Mouse (Mus musculus) midbrain, embryonic 11.5 days (tissue): ENCODE data around the gene Aym1. TPM values are rescaled to one million over a fixed set of nuclear protein-coding genes. Genes with fewer than 3 reads are reported as not detected.
A peak's percentile ranks its signal among the peaks of the same experiment; 100 is the strongest.

Experiments used
- ATAC-seq: fragments of 200-750 bp; cut with Nextera tagmentation; 2 replicates; pipeline ENCODE4 v1.8.0; 2017; ENCODE audit warnings: moderate TSS enrichment, moderate library complexity; ENCODE audit not compliant: low FRiP score
- DNase-seq: peaks from one replicate; pipeline ENCODE4 v3.0.0; 2015; ENCODE audit warnings: low spot score; ENCODE audit errors: missing footprints
- H3K27ac ChIP-seq: fragments of 300-500 bp; sonication (generic); 2 replicates; pipeline ENCODE4 v1.5.1; 2014; ENCODE audit warnings: low read depth, low read length
- H3K27me3 ChIP-seq: fragments of 300-500 bp; sonication (generic); 2 replicates; pipeline ENCODE4 v1.6.1; 2014; ENCODE audit warnings: mild to moderate bottlenecking, low read length, moderate library complexity, mixed read lengths; ENCODE audit not compliant: control insufficient read depth, insufficient read depth
- H3K36me3 ChIP-seq: fragments of 300-500 bp; sonication (generic); 2 replicates; pipeline ENCODE4 v1.6.1; 2014; ENCODE audit warnings: mild to moderate bottlenecking, low read length, moderate library complexity, mixed read lengths; ENCODE audit not compliant: control insufficient read depth, insufficient read depth
- H3K4me1 ChIP-seq: fragments of 300-500 bp; sonication (generic); 2 replicates; pipeline ENCODE4 v1.6.1; 2014; ENCODE audit warnings: low read length; ENCODE audit not compliant: control insufficient read depth, insufficient read depth
- H3K4me2 ChIP-seq: fragments of 300-500 bp; sonication (generic); 2 replicates; pipeline ENCODE4 v1.6.1; 2014; ENCODE audit warnings: mild to moderate bottlenecking, moderate library complexity
- H3K4me3 ChIP-seq: fragments of 300-500 bp; sonication (generic); 2 replicates; pipeline ENCODE4 v1.5.1; 2014; ENCODE audit warnings: low read depth, low read length
- H3K9ac ChIP-seq: fragments of 300-500 bp; sonication (generic); 2 replicates; pipeline ENCODE4 v1.6.1; 2014; ENCODE audit warnings: low read length
- H3K9me3 ChIP-seq: fragments of 300-500 bp; sonication (generic); 2 replicates; pipeline ENCODE4 v1.6.1; 2016; ENCODE audit warnings: low read length; ENCODE audit not compliant: control insufficient read depth
- WGBS: fragments of 180-500 bp; shearing (Covaris S2); extraction: QIAGEN DNeasy Blood & Tissue Kit; methylation state at CpG from one replicate; pipeline ENCODE4 v1.1.7; 2014; 5-methylcytosine and 5-hydroxymethylcytosine counted together
- polyA plus RNA-seq: library from polyadenylated mRNA; unstranded; fragments of >200 nt; fragmentation: Nextera tagmentation; extraction: Ambion mirVana; gene quantifications from 2 replicates; pipeline ENCODE4 v1.2.1, GENCODE M21; 2014

Aym1 gene
- polyA plus RNA-seq, 1 experiment from 2014 or later: not detected

- H3K4me2 ChIP-seq: no peak overlapping the region
- no peaks in the 10 kb centered on the region for H3K4me1 ChIP-seq
- H3K4me3 ChIP-seq: no peak overlapping the region
- no peaks in the 10 kb centered on the region for H3K36me3 ChIP-seq
- H3K27ac ChIP-seq: no peak overlapping the region
- ATAC-seq (no peak), DNase-seq (peak; percentile 94)
- no peaks in the 10 kb centered on the region for H3K27me3 ChIP-seq
- no peak overlapping the region for H3K9ac ChIP-seq
- WGBS: 26% methylated on average over 3 of the region's 3 CpGs
- no peaks in the 10 kb centered on the region for H3K9me3 ChIP-seq
Measured at GRCm38 (mm10) chr5:113375783-113376182, 18.7 kb downstream of the Aym1 start.

- 100% methylated on average over 1 of the region's 1 CpGs for WGBS
Measured at GRCm38 (mm10) chr5:113376292-113376691, 19.2 kb downstream of the Aym1 start.

GRCm38 (mm10) chr5:113379416-113379815 is 22.3 kb downstream of the Aym1 start:
- H3K4me2 ChIP-seq: no peak overlapping the region
- no peaks in the 10 kb centered on the region for H3K4me1 ChIP-seq
- 64% methylated on average over 5 of the region's 5 CpGs for WGBS
- no peak for ATAC-seq
- no peaks in the 10 kb centered on the region for H3K36me3 ChIP-seq
- DNase-seq: no peak
- no peak overlapping the region for H3K9ac ChIP-seq
- no peak overlapping the region for H3K4me3 ChIP-seq
- H3K9me3 ChIP-seq: no peaks in the 10 kb centered on the region
- H3K27ac ChIP-seq: no peak overlapping the region
- H3K27me3 ChIP-seq: no peaks in the 10 kb centered on the region

More at GRCm38 (mm10) chr5:113376292-113376691, 19.2 kb downstream of the Aym1 start:
- Histone ChIP-seq H3K4me1 (no peaks in the 10 kb centered on the region), H3K4me2 (no peak overlapping the region), H3K27ac (no peak overlapping the region), H3K4me3 (no peak overlapping the region), H3K27me3 (no peaks in the 10 kb centered on the region), H3K9ac (no peak overlapping the region), H3K36me3 (no peaks in the 10 kb centered on the region), H3K9me3 (no peaks in the 10 kb centered on the region)
- no peak for ATAC-seq
- no peak for DNase-seq

- no peaks in the 10 kb centered on the region for H3K27me3 ChIP-seq
- WGBS: 92% methylated on average over 8 of the region's 8 CpGs
- no peak for ATAC-seq
Measured at GRCm38 (mm10) chr5:113380553-113380952, 23.5 kb downstream of the Aym1 start.

GRCm38 (mm10) chr5:113382580-113382979 is 25.5 kb downstream of the Aym1 start:
- WGBS: 40% methylated on average over 4 of the region's 4 CpGs
- no peak overlapping the region for H3K27ac ChIP-seq
- DNase-seq: no peak

More at GRCm38 (mm10) chr5:113380553-113380952, 23.5 kb downstream of the Aym1 start:
- Histone ChIP-seq H3K4me1 (no peaks in the 10 kb centered on the region), H3K9me3 (no peaks in the 10 kb centered on the region), H3K27ac (no peak overlapping the region), H3K4me3 (no peak overlapping the region), H3K9ac (no peak overlapping the region), H3K4me2 (no peak overlapping the region), H3K36me3 (no peaks in the 10 kb centered on the region)
- no peak for DNase-seq

GRCm38 (mm10) chr5:113393766-113394165 is 36.7 kb downstream of the Aym1 start:
- no peaks in the 10 kb centered on the region for H3K9me3 ChIP-seq
- no peaks in the 10 kb centered on the region for H3K27me3 ChIP-seq
- no peak for ATAC-seq
- WGBS: 57% methylated on average over 8 of the region's 8 CpGs
- H3K36me3 ChIP-seq: no peaks in the 10 kb centered on the region
- H3K27ac ChIP-seq: no peak overlapping the region
- no peak overlapping the region for H3K9ac ChIP-seq
- H3K4me2 ChIP-seq: no peak overlapping the region
- H3K4me1 ChIP-seq: no peaks in the 10 kb centered on the region
- DNase-seq: no peak
- no peak overlapping the region for H3K4me3 ChIP-seq

More at GRCm38 (mm10) chr5:113382580-113382979, 25.5 kb downstream of the Aym1 start:
- Histone ChIP-seq H3K4me1 (no peaks in the 10 kb centered on the region), H3K9ac (no peak overlapping the region), H3K4me3 (no peak overlapping the region), H3K4me2 (no peak overlapping the region), H3K36me3 (no peaks in the 10 kb centered on the region), H3K27me3 (no peaks in the 10 kb centered on the region), H3K9me3 (no peaks in the 10 kb centered on the region)
- no peak for ATAC-seq

- Histone ChIP-seq H3K9me3 (peaks cover 6% of the 10 kb centered on the region), H3K4me1 (no peaks in the 10 kb centered on the region), H3K9ac (no peak overlapping the region), H3K36me3 (no peaks in the 10 kb centered on the region), H3K27me3 (no peaks in the 10 kb centered on the region), H3K4me2 (no peak overlapping the region), H3K4me3 (no peak overlapping the region), H3K27ac (no peak overlapping the region)
- ATAC-seq (no peak), DNase-seq (no peak)
- 57% methylated on average over 17 of the region's 17 CpGs for WGBS
Measured at GRCm38 (mm10) chr5:113396286-113396934, 39.3 kb downstream of the Aym1 start.

- H3K4me3 ChIP-seq: no peak overlapping the region
- DNase-seq (no peak), ATAC-seq (no peak)
- no peak overlapping the region for H3K4me2 ChIP-seq
- no peak overlapping the region for H3K9ac ChIP-seq
- no peaks in the 10 kb centered on the region for H3K4me1 ChIP-seq
- H3K36me3 ChIP-seq: no peaks in the 10 kb centered on the region
- no peaks in the 10 kb centered on the region for H3K27me3 ChIP-seq
- peaks cover 6% of the 10 kb centered on the region for H3K9me3 ChIP-seq
- 85% methylated on average over 17 of the region's 17 CpGs for WGBS
- H3K27ac ChIP-seq: no peak overlapping the region
Measured at GRCm38 (mm10) chr5:113397443-113398317, 40.6 kb downstream of the Aym1 start.

- DNase-seq: no peak
- H3K4me2 ChIP-seq: no peak overlapping the region
- H3K9me3 ChIP-seq: peaks cover 6% of the 10 kb centered on the region
- no peak overlapping the region for H3K27ac ChIP-seq
- no peaks in the 10 kb centered on the region for H3K27me3 ChIP-seq
- 72% methylated on average over 11 of the region's 11 CpGs for WGBS
- no peak for ATAC-seq
- H3K36me3 ChIP-seq: no peaks in the 10 kb centered on the region
- no peak overlapping the region for H3K4me3 ChIP-seq
- H3K4me1 ChIP-seq: no peaks in the 10 kb centered on the region
- no peak overlapping the region for H3K9ac ChIP-seq
Measured at GRCm38 (mm10) chr5:113402702-113403101, 45.6 kb downstream of the Aym1 start.
